Mouse (Mus musculus) lung, postnatal 0 days (tissue): ENCODE results near the gene Fli1.

Experiments
- CTCF ChIP-seq: IDR thresholded peaks from 2 replicates; pipeline ENCODE4 v1.5.1; 2016; ENCODE audit warnings: antibody characterized with exemption, mild to moderate bottlenecking
- EP300 ChIP-seq: IDR thresholded peaks from 2 replicates; pipeline ENCODE4 v1.6.1; 2016; ENCODE audit warnings: antibody characterized with exemption, mild to moderate bottlenecking, control low read depth

DNA sequence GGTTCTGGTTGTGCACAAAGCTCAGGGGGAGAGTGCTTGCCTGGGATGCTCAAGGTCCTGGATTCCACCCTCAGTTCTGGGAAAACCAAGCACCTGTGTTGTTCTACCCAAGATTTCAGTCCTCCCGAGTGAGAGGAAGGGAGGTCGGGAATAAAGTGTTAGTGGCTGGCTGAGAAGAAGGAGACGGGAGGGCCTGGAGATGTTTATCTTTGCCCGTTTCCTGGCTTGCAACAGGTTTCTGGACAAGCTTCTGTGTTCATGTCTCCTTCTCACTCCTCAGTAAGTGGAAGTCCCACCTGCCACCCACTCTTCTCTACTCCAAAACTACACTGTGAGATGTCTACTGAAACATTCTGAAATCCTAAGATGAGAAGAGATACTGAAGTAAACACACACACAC, 39.2 kb downstream of the Fli1 start:
- TF ChIP-seq CTCF (no peak), EP300 (no peak)
